Mouse (Mus musculus) frontal cortex, adult (tissue): Measurements from ENCODE around the gene Caprin1.

Experiments
- ATAC-seq: cut with Nextera tagmentation; 2 replicates; pipeline ENCODE4 v1.9.2; 2017; ENCODE audit warnings: mild to moderate bottlenecking, moderate library complexity, mixed read lengths; ENCODE audit not compliant: low TSS enrichment

Gene Caprin1

GRCm38 (mm10) chr2:103796861-103797466, 485 bp downstream of the Caprin1 start:
- peak; percentile 38 for ATAC-seq

GRCm38 (mm10) chr2:103796211-103796860, 1.1 kb downstream of the Caprin1 start:
- peak; percentile 41 for ATAC-seq

- peak; percentile 35; the same call in 1 of the 2 replicates for ATAC-seq
Observed at GRCm38 (mm10) chr2:103795843-103796210, 1.6 kb downstream of the Caprin1 start.

GRCm38 (mm10) chr2:103792009-103792408, 5.4 kb downstream of the Caprin1 start:
- no peak for ATAC-seq

GRCm38 (mm10) chr2:103785735-103786134, 11.7 kb downstream of the Caprin1 start:
- no peak for ATAC-seq

GRCm38 (mm10) chr2:103784621-103785020, 12.8 kb downstream of the Caprin1 start:
- no peak for ATAC-seq

- no peak for ATAC-seq
Observed at GRCm38 (mm10) chr2:103762492-103762891, 35.0 kb downstream of the Caprin1 start.

- no peak for ATAC-seq
Observed at GRCm38 (mm10) chr2:103761993-103762392, 35.5 kb downstream of the Caprin1 start.

- ATAC-seq = peak; percentile 97
Observed at GRCm38 (mm10) chr2:103760906-103761716, 36.3 kb downstream of the Caprin1 start, which contains the start of gene Nat10. Gene Nat10, minus strand, starts transcription at chr2:103761270.

GRCm38 (mm10) chr2:103760421-103760820, 37.0 kb downstream of the Caprin1 start:
- ATAC-seq = peak; percentile 24

- no peak for ATAC-seq
Observed at GRCm38 (mm10) chr2:103755458-103756085, 41.9 kb downstream of the Caprin1 start.

GRCm38 (mm10) chr2:103754614-103755013, 42.8 kb downstream of the Caprin1 start:
- ATAC-seq = no peak

GRCm38 (mm10) chr2:103751771-103752170, 45.7 kb downstream of the Caprin1 start:
- ATAC-seq = no peak

GRCm38 (mm10) chr2:103749091-103749490, 48.4 kb downstream of the Caprin1 start:
- no peak for ATAC-seq

GRCm38 (mm10) chr2:103747891-103748290, 49.6 kb downstream of the Caprin1 start:
- ATAC-seq = no peak

- ATAC-seq = no peak
Observed at GRCm38 (mm10) chr2:103746761-103747160, 50.7 kb downstream of the Caprin1 start.

GRCm38 (mm10) chr2:103746096-103746495, 51.4 kb downstream of the Caprin1 start:
- 0 out of 2 replicates have a peak, but pooled peaks have one; percentile 24 for ATAC-seq

- ATAC-seq = no peak
Observed at GRCm38 (mm10) chr2:103745481-103745880, 52.0 kb downstream of the Caprin1 start.

GRCm38 (mm10) chr2:103743988-103744387, 53.5 kb downstream of the Caprin1 start:
- ATAC-seq = peak; percentile 75

- no peak for ATAC-seq
Observed at GRCm38 (mm10) chr2:103743536-103743935, 53.9 kb downstream of the Caprin1 start.

- no peak for ATAC-seq
Observed at GRCm38 (mm10) chr2:103742821-103743220, 54.6 kb downstream of the Caprin1 start.

- ATAC-seq = no peak; the same call in 1 of the 2 replicates
Observed at GRCm38 (mm10) chr2:103731423-103731822, 66.0 kb downstream of the Caprin1 start.
